Mouse (Mus musculus) frontal cortex, postnatal 10 days (tissue): Measurements from ENCODE around the gene Atp2a1.

Experiments
- DNase-seq, 2 experiments: peaks; one replicate each; pipeline ENCODE4 v3.0.0; 2022; ENCODE audit warnings: low spot score in 2 of 2, mixed read lengths in 1 of 2

The Atp2a1 gene

DNA sequence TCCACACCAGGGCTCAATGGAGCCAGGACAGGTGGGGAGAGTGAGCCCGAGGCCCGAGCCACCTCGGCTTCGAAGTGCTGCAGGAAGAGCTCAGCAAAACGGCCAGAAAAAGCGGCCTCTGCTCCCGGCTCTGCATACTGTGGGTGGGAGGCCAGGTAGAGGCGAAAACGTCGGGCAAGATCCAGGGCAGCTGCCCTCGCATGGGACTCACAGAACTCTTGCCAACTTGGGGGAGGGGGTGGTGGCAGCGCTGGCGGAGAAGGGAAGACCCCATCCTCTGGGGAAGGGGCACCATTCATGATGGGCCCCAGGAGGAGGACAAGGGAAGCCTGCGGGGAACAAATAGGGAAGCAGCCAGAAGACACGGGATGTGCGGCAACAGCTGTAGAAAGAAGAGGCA is 9.8 kb upstream of the Atp2a1 start:
- no peak for DNase-seq

DNA sequence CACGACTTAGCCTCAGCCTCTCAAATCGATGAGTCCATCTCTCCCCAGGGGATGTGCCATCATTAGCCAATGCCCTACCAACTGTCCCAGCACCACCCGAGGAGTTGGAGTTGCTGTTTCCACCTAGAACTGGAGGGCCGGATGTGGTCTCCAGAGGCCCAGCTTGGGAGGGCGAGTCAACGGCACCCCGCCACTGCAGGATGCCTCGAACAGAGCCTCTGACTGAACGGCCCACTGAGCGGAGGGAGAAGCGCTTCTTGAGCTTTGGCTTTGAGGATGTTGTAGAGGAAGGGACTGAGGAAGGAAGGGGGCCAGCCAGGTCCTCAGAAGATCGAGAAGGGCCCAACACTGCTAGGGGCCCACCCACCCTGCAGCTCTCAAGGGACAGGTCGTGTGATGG is 9.4 kb upstream of the Atp2a1 start:
- DNase-seq: no peak

DNA sequence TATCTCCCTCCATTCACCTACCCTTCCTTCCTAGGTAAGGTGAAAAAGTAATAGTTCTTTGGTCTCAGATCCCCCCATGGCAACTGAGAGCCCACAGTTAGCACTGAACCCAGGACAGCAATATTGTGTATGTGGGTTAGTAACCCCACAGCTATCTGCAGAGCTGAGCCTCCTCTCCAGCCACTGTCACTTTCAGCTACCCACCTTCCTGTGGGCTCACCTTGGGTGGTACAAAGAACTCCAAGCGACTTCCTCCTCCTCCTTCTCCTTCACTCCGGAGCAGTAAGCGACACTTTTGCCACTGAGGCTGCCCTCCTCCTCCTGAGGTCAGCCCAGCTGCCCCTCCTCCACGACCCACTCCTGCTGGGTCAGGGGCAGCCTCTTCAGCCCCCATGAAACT is 8.9 kb upstream of the Atp2a1 start:
- DNase-seq: no peak

DNA sequence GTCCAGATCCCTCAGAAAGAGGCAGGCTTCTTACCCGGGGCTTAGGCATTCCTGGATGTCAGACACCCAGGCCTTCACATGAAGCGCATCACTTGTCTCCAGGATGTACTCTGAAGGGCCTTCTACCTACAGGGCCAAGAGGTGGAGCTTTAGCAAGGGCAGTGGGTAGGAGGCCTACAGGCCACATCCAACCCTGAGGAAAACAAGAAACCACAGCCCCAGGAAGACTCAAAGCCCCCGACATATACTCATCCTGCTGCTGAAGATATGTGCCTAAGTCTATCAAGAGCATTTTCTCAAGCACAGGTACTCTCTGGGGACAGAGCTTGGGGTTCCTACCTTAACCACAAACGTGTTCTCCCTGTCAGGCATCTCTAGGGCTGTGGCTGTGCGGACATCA is 8.5 kb upstream of the Atp2a1 start:
- DNase-seq: no peak

GRCm38 (mm10) chr7:126470077-126470476 is 7.2 kb upstream of the Atp2a1 start:
- no peak for DNase-seq

DNA sequence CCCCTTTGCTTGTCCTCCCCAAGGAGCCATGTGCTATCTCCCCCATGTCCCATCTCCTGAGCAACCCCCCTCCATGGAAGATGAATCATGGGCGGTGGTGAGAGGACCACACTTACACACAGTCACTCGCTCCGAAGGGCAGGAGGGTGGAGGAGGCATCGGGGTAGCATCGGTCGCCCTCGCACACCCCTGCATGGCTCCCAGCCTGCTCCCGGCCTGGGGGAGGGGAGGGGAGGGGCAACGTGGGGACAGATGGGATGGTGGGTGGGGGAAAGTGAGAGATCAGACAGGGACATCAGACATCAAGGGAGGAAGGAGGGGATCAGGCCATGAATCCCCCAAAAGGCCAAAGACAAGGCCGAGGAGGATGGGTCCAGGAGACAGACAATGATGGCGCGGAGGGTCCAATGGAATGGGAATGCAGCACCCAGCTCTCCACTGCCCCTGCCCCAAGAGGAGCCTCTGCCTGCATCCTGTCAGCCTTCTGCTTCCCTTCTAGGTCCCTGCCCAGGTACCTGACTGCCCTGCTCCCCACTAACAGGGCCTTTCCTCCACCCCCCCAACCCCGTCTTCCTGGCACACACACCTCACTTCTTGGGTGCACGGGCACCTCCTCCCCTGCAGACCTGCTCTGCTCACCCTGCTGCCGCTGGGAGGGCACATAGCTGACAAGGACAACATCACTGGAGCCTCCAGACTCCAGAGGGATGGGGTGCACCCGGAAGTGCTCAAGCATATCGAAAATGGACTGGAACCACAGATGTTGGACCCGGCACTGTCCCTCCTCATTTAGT is 5.1 kb upstream of the Atp2a1 start:
- DNase-seq: no peak

DNA sequence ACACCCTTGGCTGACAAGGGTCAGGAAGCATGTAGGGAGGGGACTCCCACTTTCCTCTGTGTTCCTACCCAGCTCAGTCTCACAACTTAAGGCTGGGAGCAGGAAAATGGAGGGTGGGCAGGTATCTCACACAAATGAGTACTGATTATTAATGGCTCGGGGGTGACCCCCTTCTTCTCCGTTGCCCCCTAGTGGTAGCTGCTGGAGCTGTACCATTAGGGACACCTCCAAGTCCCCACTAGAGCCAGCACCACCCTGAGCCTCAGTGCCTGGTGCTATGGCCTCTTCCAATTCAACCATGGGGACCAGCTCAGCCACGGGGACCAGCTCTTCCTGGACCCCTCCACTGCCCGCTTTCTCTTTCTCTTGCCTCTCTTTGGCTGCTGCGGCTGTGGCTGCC is 4.4 kb upstream of the Atp2a1 start:
- DNase-seq: no peak

DNA sequence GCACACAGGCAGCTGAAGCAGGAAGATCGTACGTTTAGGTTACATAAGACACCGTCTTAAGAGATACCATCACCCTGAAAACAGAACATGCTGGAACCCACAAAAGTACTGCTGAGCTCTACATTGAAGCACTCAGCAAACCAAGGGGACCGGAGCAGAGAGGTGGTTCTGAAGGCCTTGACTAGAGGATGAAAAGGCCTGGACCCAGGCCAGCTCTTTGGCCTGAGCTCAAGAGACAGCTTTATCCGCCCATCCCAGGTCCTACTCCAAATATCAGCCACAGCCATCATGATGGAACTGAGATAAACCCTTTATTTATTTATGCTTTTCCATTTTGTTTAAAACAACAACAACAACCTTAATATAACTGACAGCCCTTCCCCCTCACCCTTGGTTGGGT is 3.8 kb upstream of the Atp2a1 start:
- DNase-seq: no peak

GRCm38 (mm10) chr7:126466116-126466515 is 3.2 kb upstream of the Atp2a1 start:
- no peak for DNase-seq

DNA sequence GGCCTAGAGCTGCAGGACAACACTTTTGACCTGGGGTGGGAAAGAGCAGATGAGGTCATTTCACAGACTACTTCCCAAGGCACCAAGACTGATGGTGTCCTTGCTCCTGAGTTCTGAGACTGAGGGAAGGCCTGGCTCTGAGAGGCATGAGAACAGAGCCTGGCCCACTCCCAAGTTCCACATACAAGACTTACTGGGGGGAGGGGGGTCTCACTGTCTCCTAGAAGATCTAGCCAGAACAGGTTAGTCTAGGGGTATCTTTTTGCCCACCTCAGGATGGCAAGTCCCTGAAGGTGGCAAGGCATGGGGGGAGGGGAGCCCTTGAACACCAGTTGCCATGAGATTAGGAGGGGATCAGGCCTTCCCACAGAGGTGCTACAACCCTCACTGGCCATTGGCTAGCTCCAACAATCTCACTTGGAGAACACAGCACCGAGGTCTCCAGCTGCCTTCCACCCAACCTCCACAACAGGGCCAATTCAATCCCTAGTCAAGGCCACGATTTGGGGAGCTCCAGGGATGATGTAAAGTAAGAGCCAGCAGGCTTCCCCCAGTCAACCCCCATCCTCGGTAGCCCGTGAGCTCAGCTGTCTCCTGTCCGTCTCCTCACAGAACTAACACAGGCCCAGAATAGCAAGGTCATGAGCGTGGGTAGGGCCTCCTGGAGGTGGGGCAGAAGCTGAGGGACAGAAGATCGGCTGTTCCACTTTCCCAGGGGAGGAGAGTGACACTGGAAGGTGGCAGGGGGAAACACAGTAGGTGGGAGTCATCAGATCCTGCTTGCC is 2.5 kb upstream of the Atp2a1 start:
- DNase-seq: no peak

DNA sequence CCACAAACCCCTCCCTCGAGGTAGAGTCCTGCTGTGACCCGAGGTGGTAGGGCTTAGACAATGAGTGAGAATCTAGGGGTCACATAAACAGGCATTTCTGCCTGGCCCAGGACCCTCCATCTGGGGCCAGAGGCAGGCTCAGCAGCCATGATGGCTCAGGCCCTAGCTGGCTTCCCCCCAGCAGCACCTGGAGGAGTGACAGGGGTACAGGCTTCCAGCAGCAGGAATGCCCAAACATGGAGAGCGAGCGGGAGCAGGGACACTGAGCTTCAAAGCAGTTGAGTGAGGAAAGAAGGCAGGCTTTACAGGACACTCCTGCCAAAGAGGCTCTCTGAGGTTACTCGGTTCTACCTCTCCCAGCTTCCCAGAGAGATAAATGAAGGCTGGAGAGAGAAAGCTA is 1.9 kb upstream of the Atp2a1 start:
- no peak for DNase-seq

GRCm38 (mm10) chr7:126464121-126464520 is 1.2 kb upstream of the Atp2a1 start:
- DNase-seq: no peak

- DNase-seq: no peak
Measured at GRCm38 (mm10) chr7:126463547-126463946, 639 bp upstream of the Atp2a1 start.

- no peak for DNase-seq
Measured at GRCm38 (mm10) chr7:126461626-126462025, 1.3 kb downstream of the Atp2a1 start.

- no peak for DNase-seq
Measured at GRCm38 (mm10) chr7:126460623-126461399, 2.1 kb downstream of the Atp2a1 start.

- no peak for DNase-seq
Measured at GRCm38 (mm10) chr7:126458844-126459618, 3.9 kb downstream of the Atp2a1 start.

DNA sequence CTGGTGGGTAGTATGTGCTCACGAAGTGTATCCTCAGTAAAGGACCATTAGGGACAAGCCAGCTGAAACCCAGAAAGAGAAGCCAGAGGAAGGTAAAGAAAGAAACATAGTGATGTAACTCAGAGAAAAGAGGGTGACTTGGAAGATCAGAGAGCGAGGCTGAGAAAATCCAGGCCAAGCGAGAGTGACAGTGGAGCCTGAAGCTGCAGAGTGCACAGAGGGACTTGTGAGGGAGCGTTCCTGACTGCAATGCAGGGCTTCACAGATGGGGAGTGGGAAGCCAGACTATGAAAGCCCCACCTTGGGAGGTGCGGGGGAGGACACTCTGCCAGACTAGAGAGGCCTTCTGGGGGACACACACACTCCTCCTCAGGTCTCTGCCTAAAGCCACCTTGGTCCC is 4.7 kb downstream of the Atp2a1 start:
- DNase-seq: no peak

DNA sequence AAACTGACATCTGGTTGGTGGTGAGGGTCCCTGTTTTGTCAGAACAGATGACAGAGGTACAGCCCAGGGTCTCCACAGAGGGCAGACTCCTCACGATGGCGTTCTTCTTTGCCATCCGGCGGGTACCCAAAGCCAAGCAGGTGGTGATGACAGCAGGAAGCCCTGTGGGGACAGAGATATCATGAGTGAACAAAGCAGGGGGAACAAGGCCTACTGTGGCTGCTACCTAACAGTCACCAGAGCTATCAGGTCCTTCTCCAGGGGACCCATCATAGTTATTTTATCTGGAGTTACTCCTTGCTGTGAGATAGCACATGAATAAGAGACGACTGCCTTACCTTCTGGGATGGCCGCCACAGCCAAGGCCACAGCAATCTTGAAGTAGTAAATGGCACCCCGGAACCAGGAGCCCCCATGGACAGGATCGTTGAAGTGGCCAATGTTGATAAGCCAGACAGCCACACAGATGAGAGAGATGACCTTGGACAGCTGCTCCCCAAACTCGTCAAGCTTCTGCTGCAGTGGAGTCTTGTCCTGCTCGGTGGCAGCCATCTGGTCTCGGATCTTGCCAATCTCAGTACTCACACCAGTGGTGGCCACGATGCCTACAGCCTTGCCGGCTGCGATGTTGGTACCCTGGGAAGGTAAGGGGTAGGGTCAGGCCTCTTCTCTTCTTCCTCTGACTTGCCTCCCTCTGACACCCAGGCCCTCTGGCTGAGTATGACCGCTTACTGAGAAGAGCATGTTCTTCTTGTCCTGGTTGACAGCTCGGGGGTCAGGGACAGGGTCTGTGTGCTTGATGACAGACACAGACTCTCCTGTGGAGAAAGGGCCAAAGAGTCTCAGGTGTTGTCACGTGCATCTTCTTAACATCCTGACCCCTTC is 6.3 kb downstream of the Atp2a1 start:
- DNase-seq: no peak

DNA sequence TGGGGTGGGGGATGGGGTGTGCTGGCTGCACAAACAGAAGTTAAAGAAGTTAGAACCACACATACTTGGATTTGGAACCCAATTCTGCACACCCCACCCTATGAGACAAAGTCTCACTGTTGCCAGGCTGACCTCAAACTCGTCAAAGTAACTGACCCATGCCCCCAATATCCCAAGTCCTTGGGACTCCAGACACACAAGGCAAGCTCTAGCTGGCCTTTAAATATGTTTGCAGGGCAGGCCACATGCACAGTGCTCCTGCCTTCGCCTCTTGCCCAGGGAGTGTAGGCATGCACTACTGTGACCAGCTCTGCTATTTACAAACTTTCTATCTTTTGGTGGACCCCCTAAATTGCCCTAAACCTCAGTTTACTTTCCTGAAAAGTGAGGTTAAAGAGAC is 7.7 kb downstream of the Atp2a1 start:
- DNase-seq: no peak

DNA sequence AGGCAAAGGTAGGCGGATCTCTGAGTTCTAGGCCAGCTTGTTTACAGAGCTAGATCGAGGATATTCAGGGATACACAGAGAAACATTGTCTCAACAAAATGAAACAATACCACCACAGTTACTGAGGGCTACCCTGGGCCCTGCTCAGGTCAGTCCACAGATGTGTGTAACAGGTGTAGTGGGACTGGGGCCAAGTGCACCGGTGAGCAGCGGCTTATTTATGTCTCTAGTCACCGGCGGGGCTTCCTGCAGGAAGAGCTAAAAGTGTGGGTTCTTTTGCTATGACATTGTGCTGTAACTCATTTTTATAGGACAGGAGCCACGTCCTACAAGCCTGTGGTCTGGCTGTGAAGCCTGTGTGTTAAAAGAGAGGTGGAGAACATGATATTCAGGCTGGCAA is 9.0 kb downstream of the Atp2a1 start:
- DNase-seq: no peak

GRCm38 (mm10) chr7:126452244-126452643 is 10.7 kb downstream of the Atp2a1 start:
- no peak for DNase-seq
